Mouse (Mus musculus): ENCODE data around the gene Cyb5d2.

DNA sequence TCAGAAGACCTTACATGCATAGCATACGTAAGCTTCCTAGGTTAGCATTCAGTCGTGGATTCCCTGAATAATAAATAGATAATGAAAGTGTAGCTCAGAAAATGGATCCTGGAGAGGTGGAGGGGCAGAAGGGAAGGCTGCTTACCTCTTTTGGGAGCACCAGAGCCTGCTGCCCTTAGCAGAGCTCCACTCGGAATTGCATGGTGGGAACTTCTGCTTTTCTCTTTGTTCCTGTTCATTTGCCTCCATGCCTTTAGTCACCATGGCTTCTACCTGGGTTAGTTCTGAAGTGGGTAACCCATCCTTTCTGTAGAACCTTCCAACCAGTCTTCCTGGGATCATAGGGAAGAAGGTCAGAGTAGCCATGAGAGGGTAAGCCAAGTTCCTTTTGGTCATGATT lies 13.4 kb downstream of the Cyb5d2 start:
- TF ChIP-seq EP300 (IDR thresholded peaks at IDR 0.05; ENCODE audit: insufficient read depth, low read depth, low read length) (no peak), POLR2A (IDR thresholded peaks at IDR 0.05; ENCODE audit: insufficient read depth, low read depth, low read length) (no peak)
